Mouse (Mus musculus): ENCODE results near the gene Gm3248.
"Not testable (repeated sequence)": the region's sequence is repeated elsewhere in the genome, so short reads cannot be mapped to it uniquely, and the experiment has no call there.

The Gm3248 gene

DNA sequence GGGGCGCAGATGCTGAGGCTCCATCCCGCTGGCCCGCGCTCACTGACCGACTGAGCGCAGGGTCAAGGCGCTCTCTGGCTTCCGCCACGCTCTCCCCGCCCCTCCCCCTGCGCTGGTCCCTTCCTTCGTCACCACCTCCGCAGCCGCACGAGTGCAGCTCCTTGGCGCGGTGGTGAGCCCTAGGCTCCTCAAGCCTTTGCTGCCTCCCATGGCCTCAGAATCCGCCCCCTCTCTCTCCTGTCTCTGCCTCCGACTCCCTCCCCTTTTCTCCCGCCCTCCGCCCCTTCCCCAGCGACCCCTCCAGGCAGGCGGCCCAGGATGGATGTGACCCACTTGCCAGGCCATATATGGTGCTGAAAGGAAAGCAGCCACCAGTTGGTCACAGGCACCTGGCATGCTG lies at the start of gene Gm3248:
Gene Gm3248, minus strand, starts transcription at position 111 of the 400 bp plus-strand sequence.
- not testable (repeated sequence) for DNase-seq (ENCODE audit: low spot score)

DNA sequence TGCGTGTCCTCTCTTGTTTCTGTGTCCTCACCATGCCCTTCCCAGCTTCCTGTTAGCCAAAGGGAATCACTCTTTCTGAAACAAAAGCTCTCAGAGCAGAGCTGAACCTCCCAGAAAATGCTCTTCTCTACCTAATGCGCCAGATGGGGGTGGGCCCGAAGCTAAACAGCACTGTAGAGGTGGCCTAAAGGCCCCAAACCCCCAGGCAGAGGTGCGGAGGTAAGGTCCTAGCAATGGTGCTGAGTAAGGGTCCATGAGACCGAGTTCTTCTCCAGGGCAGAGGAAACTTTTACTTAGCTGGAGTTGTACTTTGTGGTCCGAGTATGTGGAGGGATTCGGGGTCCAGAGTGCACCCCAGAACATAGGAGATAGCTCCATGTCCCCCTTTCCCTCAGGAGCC lies 25.6 kb upstream of the Gm3248 start:
- DNase-seq (ENCODE audit: low spot score), result not testable (repeated sequence)

DNA sequence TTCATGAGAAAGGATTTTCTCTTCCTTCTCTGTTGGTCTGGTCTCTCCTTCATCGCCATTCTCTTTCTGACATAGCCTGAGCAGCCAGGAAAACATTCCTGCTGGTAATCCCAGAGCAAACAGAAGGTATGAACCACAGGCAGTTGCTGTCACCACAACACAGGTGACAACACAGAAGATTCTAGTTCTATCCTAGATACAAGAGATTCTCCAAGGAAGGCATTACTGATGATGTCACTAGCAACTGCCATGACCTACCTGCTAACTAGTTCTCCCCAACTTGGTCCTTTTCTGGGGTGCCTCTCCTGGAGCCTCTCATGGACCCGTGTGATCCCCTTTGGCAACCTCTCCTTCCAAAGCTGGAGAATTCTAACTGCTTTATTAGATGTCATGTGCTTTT lies 17.5 kb upstream of the Gm3248 start, which contains the start of gene Gm3453:
Gene Gm3453, minus strand, starts transcription at position 101 of the 400 bp plus-strand sequence.
- DNase-seq (ENCODE audit: low spot score), result not testable (repeated sequence)

DNA sequence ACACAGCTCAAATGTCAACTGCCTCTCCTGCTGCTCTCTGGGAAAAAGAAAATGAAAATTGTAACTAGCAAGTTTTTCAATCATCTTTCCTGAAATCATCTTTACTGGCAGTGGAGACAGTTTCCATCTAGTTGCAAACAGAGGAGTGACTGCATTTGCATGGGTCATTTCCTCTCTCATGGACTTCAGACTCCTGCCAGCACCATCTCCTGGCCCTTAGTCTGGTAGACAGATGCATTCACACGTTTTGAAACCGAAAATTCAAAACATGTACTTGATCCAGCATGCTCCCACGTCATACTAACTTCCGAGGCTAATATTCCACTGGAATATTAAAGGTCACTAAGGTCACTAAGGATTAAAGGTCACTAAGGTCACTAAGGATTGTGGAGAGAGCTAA lies 896 bp upstream of the Gm3248 start:
- not testable (repeated sequence) for DNase-seq (ENCODE audit: low spot score)

DNA sequence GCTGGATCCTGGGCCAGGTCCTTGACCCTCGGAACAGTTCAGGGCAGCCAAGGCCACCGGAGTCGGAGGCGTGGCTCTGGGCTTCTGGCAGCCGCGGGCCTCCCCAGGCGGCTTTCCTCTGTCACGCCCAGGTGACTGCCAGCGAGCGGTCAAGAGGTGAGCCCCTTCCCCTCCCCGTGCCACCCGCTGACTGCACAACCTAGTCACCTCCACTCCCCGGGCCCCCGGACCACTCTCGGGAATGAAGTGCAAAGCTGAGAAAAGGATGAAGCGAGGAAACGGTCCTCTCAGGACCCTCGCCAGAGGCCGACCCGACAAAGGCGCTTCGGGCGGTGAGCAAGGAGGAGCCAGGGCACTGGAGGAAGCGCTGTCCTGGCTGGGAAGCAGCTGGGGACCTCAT lies 443 bp downstream of the Gm3248 start:
- not testable (repeated sequence) for DNase-seq (ENCODE audit: low spot score)

DNA sequence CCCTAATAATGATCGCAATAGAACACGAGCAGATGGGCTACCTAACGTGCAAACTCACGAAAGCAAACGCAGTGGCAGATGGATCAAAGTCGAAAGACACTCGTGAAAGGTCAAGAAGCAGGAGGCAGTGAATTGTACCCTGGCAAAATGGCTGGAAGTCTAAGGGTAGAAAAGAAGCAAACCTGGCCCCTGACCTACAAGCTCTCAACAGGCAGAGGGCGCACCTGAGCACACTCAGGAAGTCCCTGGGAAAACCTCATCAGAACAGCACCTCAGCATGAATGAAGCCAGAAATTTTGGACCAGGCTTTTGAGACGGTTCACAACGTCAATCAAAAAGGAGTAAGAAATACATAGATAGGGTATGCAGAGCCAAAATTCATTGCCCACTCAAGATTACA lies 1.1 kb downstream of the Gm3248 start:
- DNase-seq (ENCODE audit: low spot score), result not testable (repeated sequence)

DNA sequence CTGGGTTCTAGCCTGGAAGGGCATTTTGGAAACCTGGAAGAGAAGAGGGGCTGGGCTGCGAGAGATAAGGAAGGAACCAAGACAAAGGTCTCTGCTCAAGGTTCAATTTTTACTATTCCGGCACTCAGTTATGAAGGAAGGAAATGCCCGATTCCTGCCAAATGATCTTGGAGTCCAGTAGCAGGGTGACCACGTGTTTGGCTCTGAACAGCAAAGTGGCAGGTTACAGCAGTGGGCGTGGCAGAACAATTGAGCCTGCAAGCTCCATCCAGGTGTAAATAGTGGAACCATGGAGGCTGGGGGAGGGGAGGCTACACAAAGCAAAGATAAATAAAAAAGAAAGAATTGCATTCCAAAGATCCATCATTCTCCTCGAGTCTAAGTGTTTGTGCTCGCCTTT lies 38.3 kb downstream of the Gm3248 start:
- DNase-seq (ENCODE audit: low spot score), result not testable (repeated sequence)

DNA sequence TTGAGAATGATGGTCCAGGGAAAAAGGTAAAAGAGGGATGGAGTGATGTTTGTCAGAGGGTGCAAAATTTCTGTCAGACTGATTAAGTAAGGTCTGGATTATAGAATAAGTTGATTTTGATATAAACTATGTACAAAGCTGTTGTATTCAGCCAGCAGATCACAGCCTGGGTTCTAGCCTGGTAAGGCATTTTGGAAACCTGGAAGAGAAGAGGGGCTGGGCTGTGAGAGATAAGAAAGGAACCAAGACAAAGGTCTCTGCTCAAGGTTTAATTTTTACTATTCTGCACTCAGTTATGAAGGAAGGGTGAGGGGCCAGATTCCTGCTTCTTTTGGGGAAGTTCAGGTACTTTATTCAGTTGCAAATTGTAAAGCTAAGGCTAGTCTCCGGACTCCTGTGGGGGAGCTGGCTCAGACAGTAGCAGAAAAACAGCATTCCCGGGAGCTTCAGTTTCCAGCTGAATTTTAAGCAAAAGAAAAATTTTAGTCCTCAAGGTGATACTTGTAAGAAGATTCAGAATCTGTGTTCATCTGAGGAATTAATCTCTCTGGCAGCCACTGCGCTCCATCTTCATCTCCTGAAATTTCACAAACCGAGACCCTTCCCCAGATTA lies 43.1 kb downstream of the Gm3248 start:
- peak; percentile 3 for DNase-seq (ENCODE audit: low spot score)

DNA sequence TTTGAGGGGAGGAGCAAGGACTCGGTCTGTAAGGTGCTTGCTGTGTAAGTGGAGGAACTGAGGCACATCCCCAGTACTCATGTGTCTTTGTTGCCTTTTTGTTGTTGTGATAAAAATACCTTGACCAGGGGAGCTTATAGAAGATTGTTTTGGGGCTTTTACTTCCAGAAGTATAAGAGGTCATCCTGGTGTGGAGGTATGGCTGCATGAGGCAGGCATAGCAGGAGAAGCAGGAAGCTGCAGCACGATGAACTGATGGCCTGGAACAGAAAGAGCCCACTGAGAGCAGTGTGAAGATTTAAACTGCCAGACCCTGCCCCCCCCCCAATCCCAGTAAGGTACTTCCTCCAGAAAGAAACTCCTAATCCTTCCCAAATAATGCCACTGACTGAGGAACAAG lies 47.8 kb downstream of the Gm3248 start:
- not testable (repeated sequence) for DNase-seq (ENCODE audit: low spot score)
